Mouse (Mus musculus) lung, postnatal 0 days (tissue): ENCODE measurements at regions not wholly inside any gene's neighbourhood (a gene's known extent, or its start where the extent isn't known, plus 50 kb on each side); places are given as distances from the start of the nearest gene placed in this dataset.

Experiments
- ATAC-seq: fragments of 200-750 bp; cut with Nextera tagmentation; 2 replicates; pipeline ENCODE4 v1.8.0; 2017; ENCODE audit warnings: moderate library complexity
- DNase-seq: peaks from one replicate; pipeline ENCODE4 v3.0.0-alpha.2; 2016; ENCODE audit warnings: low spot score
- H3K27ac ChIP-seq: fragments of 300-500 bp; sonication (generic); 2 replicates; pipeline ENCODE4 v1.5.1; 2014; ENCODE audit warnings: antibody characterized with exemption, mild to moderate bottlenecking, low read length, mixed read lengths
- H3K27me3 ChIP-seq: fragments of 300-500 bp; sonication (generic); replicated peaks from 2 replicates; pipeline ENCODE4 v1.6.1; 2014; ENCODE audit warnings: low read length, mixed read lengths; ENCODE audit not compliant: insufficient read depth
- H3K36me3 ChIP-seq: fragments of 300-500 bp; sonication (generic); 2 replicates; pipeline ENCODE4 v1.6.1; 2014; ENCODE audit warnings: low read length, mixed read lengths; ENCODE audit not compliant: insufficient read depth
- H3K4me1 ChIP-seq: fragments of 300-500 bp; sonication (generic); 2 replicates; pipeline ENCODE4 v1.6.1; 2014; ENCODE audit warnings: antibody characterized with exemption, low read depth, low read length, mixed read lengths; ENCODE audit not compliant: insufficient read depth
- H3K4me2 ChIP-seq: fragments of 300-500 bp; sonication (generic); replicated peaks from 2 replicates; pipeline ENCODE4 v1.6.1; 2014; ENCODE audit warnings: low read depth, mild to moderate bottlenecking, low read length, moderate library complexity, mixed read lengths
- H3K4me3 ChIP-seq: fragments of 300-500 bp; sonication (generic); 2 replicates; pipeline ENCODE4 v1.5.1; 2014; ENCODE audit warnings: low read depth, low read length
- H3K9ac ChIP-seq: fragments of 300-500 bp; sonication (generic); replicated peaks from 2 replicates; pipeline ENCODE4 v1.6.1; 2014; ENCODE audit warnings: low read depth, mild to moderate bottlenecking
- H3K9me3 ChIP-seq: fragments of 300-500 bp; sonication (generic); 2 replicates; pipeline ENCODE4 v1.6.1; 2016; ENCODE audit warnings: low read length, mixed read lengths
- CTCF ChIP-seq: IDR thresholded peaks from 2 replicates; pipeline ENCODE4 v1.5.1; 2016; ENCODE audit warnings: antibody characterized with exemption, mild to moderate bottlenecking
- EP300 ChIP-seq: IDR thresholded peaks from 2 replicates; pipeline ENCODE4 v1.6.1; 2016; ENCODE audit warnings: antibody characterized with exemption, mild to moderate bottlenecking, control low read depth
- WGBS: fragments of 180-500 bp; shearing (Covaris S2); extraction: QIAGEN DNeasy Blood & Tissue Kit; methylation state at CpG from one replicate; pipeline ENCODE4 v1.1.7; 2014; 5-methylcytosine and 5-hydroxymethylcytosine counted together

DNA sequence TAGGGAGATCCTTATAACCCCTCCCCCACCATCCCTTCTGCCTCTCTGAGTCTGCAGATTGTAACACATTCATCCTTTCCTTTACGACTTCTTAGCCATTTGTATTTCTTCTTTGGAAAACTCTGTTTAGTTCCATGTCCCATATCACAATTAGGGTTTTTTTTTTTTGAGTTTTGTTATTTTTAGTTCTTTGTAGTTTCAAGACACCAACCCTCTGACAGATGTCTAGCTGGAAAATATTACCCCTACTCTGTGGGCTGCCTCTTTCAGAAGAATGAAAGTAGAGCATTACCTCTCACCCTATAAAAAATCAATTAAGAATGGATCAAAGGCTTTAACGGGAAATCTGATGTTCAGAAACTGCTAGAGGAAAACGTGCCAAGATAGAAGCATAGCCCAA is 180.1 kb downstream of the Gm5447 start:
- H3K36me3 ChIP-seq: no peaks in the 10 kb centered on the region
- no peak overlapping the region for H3K4me2 ChIP-seq
- TF ChIP-seq EP300 (no peak), CTCF (no peak)
- no peak overlapping the region for H3K4me3 ChIP-seq
- no peak overlapping the region for H3K27ac ChIP-seq
- DNase-seq (no peak), ATAC-seq (no peak)
- WGBS: 48% methylated on average over 3 of the region's 3 CpGs
- H3K27me3 ChIP-seq: no peaks in the 10 kb centered on the region
- H3K9ac ChIP-seq: no peak overlapping the region
- H3K4me1 ChIP-seq: no peaks in the 10 kb centered on the region
- H3K9me3 ChIP-seq: no peaks in the 10 kb centered on the region

DNA sequence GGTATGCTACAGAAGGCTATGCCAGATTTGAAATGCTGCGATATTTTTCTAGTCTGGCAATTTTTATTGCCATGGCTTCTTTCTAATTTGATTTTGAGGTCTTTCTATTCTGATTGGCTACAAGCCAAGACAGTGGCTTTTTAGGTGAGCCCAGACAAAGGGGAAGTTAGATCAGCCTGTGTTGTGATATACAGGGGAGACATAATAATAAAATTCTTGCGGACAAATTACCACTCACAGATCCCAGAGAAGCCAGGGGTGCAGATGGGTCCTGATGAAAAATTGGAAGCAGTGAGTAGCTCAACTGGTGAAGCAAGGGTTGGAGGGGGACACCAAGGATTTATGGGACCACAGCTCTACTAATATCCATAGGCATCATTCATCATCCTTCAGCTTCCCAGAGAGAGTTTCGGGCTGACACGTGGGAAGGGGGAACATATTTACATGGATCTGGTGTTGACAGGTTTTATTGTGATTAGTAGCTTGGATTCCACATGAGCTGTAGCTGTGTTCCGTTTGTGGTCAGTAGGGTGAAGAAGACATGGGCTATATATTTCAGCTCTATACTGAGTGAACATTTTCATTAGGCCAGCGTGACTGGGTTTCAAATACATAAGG is 190.0 kb downstream of the Gm5447 start:
- no peak overlapping the region for H3K4me3 ChIP-seq
- no peak overlapping the region for H3K27ac ChIP-seq
- H3K4me1 ChIP-seq: no peaks in the 10 kb centered on the region
- WGBS: 73% methylated on average over 6 of the region's 6 CpGs
- H3K36me3 ChIP-seq: no peaks in the 10 kb centered on the region
- no peaks in the 10 kb centered on the region for H3K9me3 ChIP-seq
- H3K4me2 ChIP-seq: no peak overlapping the region
- ATAC-seq (no peak), DNase-seq (no peak)
- no peak overlapping the region for H3K9ac ChIP-seq
- H3K27me3 ChIP-seq: no peaks in the 10 kb centered on the region
- TF ChIP-seq CTCF: no peak
- TF ChIP-seq EP300: no peak

DNA sequence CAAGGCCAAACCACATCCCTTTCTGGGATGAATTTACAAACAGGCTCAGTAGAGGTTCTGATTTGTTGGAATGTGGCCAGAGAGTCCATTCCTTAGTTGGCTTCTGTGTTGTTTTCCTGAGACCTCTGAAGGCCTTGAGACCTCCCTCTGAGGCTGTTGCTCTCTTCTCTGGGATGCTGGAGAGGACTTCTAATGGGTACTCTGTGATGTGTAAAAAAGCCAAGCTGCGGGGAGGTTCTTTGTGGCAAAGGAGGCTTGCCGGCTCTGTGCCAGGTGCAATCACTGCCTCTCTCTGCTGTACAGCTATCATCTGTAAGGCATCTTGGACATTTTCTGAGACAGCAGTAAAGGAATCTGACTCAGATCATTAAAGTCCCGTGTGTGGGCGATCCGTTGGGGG is 192.3 kb downstream of the Gm5447 start:
- no peak overlapping the region for H3K4me2 ChIP-seq
- DNase-seq: no peak
- no peak overlapping the region for H3K27ac ChIP-seq
- WGBS: 47% methylated on average over 5 of the region's 5 CpGs
- no peaks in the 10 kb centered on the region for H3K36me3 ChIP-seq
- ATAC-seq: no peak
- no peaks in the 10 kb centered on the region for H3K4me1 ChIP-seq
- no peak overlapping the region for H3K4me3 ChIP-seq
- no peaks in the 10 kb centered on the region for H3K9me3 ChIP-seq
- TF ChIP-seq EP300: no peak
- no peaks in the 10 kb centered on the region for H3K27me3 ChIP-seq
- no peak overlapping the region for H3K9ac ChIP-seq

DNA sequence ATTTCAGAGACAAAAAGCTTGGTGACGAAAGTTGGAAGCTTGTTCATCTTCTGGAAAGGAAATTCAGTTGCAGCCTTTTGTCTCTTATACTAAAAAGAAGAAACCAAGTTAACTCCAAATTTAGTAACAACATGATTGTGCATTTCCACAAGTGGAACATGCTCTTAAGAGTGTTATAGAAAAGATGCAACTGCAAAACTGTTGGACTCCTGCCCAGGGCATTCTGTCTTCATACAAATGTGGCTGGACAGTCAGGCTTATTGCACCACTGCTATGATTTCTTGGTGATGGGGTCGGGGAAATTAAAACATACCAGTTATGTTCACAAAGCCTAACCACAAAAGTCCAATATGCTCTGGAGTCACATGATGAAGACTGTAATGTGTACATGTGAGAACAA is 194.8 kb downstream of the Gm5447 start:
- peak; percentile 77 for DNase-seq
- H3K4me3 ChIP-seq: no peak overlapping the region
- no peaks in the 10 kb centered on the region for H3K27me3 ChIP-seq
- no peak overlapping the region for H3K9ac ChIP-seq
- no peaks in the 10 kb centered on the region for H3K36me3 ChIP-seq
- no peaks in the 10 kb centered on the region for H3K9me3 ChIP-seq
- TF ChIP-seq EP300 (peak; percentile 62), CTCF (no peak)
- H3K27ac ChIP-seq: no peak overlapping the region
- 60% methylated on average over 2 of the region's 2 CpGs for WGBS
- no peak overlapping the region for H3K4me2 ChIP-seq
- no peaks in the 10 kb centered on the region for H3K4me1 ChIP-seq
- ATAC-seq: peak; percentile 43; the same call in 1 of the 2 replicates

DNA sequence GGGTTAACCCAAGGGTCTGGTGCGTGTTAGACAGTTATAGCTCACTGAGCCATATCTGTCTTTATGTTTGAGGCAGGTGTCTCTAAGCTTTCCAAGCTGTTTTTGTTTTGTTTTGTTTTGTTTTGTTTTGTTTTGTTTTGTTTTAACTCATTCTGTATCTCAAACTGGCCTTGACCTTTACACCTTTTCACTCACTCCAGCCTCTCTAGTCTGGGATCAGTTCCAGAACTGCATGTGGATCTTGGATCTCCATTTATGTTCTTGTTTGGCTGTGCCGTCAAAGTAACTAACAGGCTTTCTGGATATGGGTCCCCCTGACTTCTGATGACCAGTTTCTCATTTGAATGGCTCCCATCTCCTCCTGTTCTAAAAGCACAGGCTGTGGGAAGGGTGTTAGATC is 197.7 kb downstream of the Gm5447 start:
- 63% methylated on average over 2 of the region's 2 CpGs for WGBS
- Histone ChIP-seq H3K4me2 (no peak overlapping the region), H3K9me3 (no peaks in the 10 kb centered on the region), H3K9ac (no peak overlapping the region), H3K27me3 (no peaks in the 10 kb centered on the region), H3K36me3 (no peaks in the 10 kb centered on the region), H3K27ac (no peak overlapping the region), H3K4me1 (no peaks in the 10 kb centered on the region), H3K4me3 (no peak overlapping the region)
- no peak for TF ChIP-seq CTCF
- TF ChIP-seq EP300: no peak
- ATAC-seq: no peak
- DNase-seq: no peak

DNA sequence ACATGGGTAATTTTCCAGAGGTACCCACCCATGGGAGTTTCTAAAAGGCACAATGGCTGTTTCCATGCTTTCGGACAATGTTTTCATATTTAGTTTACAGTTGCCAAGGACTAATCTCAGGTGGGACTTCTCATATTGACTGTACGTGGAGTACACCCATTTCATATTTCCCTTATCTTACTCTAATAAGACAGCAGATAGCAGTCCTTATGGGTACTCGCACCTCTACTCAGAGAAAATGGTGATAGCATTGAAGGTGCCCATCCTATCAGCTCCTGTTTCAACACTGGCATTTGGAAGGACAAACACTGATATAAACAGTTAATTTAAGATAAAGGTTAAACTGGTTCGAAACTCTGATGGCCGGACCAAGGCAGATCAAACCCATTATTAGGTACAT is 198.6 kb downstream of the Gm5447 start:
- no peaks in the 10 kb centered on the region for H3K36me3 ChIP-seq
- H3K4me1 ChIP-seq: no peaks in the 10 kb centered on the region
- no peak for ATAC-seq
- no peak for DNase-seq
- no peak overlapping the region for H3K27ac ChIP-seq
- no peaks in the 10 kb centered on the region for H3K9me3 ChIP-seq
- H3K27me3 ChIP-seq: no peaks in the 10 kb centered on the region
- 81% methylated on average over 5 of the region's 5 CpGs for WGBS
- no peak overlapping the region for H3K4me2 ChIP-seq
- no peak overlapping the region for H3K4me3 ChIP-seq
- no peak overlapping the region for H3K9ac ChIP-seq
- no peak for TF ChIP-seq EP300
- TF ChIP-seq CTCF: no peak
